Mouse (Mus musculus) liver, embryonic 12.5 days (tissue): Measurements from ENCODE around the gene Gpr55. TPM values are rescaled to one million over a fixed set of nuclear protein-coding genes. Genes with fewer than 3 reads are reported as not detected.

Experiments
- ATAC-seq: fragments of 200-750 bp; cut with Nextera tagmentation; 2 replicates; pipeline ENCODE4 v1.8.0; 2017; ENCODE audit warnings: moderate number of reproducible peaks, mild to moderate bottlenecking, moderate library complexity
- H3K27ac ChIP-seq: fragments of 300-500 bp; sonication (generic); 2 replicates; pipeline ENCODE4 v1.5.1; 2016; ENCODE audit warnings: mild to moderate bottlenecking
- H3K27me3 ChIP-seq: fragments of 300-500 bp; sonication (generic); replicated peaks from 2 replicates; pipeline ENCODE4 v1.6.1; 2016; ENCODE audit warnings: mild to moderate bottlenecking, moderate library complexity
- H3K36me3 ChIP-seq: fragments of 300-500 bp; sonication (generic); 2 replicates; pipeline ENCODE4 v1.6.1; 2016; ENCODE audit warnings: mild to moderate bottlenecking, moderate library complexity
- H3K4me1 ChIP-seq: fragments of 300-500 bp; sonication (generic); 2 replicates; pipeline ENCODE4 v1.6.1; 2016
- H3K4me2 ChIP-seq: fragments of 300-500 bp; sonication (generic); 2 replicates; pipeline ENCODE4 v1.6.1; 2016; ENCODE audit warnings: mild to moderate bottlenecking, moderate library complexity
- H3K4me3 ChIP-seq: fragments of 300-500 bp; sonication (generic); 2 replicates; pipeline ENCODE4 v1.5.1; 2016; ENCODE audit warnings: mild to moderate bottlenecking, moderate library complexity
- H3K9ac ChIP-seq: fragments of 300-500 bp; sonication (generic); 2 replicates; pipeline ENCODE4 v1.6.1; 2016; ENCODE audit warnings: mild to moderate bottlenecking, moderate library complexity
- H3K9me3 ChIP-seq: fragments of 300-500 bp; sonication (generic); replicated peaks from 2 replicates; pipeline ENCODE4 v1.6.1; 2016; ENCODE audit warnings: mild to moderate bottlenecking, moderate library complexity
- WGBS: fragments of 180-500 bp; shearing (Covaris S2); methylation state at CpG from one replicate; pipeline ENCODE4 v1.1.7; 2016; ENCODE audit not compliant: insufficient replicate concordance; 5-methylcytosine and 5-hydroxymethylcytosine counted together
- polyA plus RNA-seq: library from polyadenylated mRNA; unstranded; fragments of >200 nt; fragmentation: Nextera tagmentation; extraction: Ambion mirVana; gene quantifications from 2 replicates; pipeline ENCODE4 v1.2.1, GENCODE M21; 2016

Gene Gpr55
- polyA plus RNA-seq, 1 experiment from 2014 or later = not detected

DNA sequence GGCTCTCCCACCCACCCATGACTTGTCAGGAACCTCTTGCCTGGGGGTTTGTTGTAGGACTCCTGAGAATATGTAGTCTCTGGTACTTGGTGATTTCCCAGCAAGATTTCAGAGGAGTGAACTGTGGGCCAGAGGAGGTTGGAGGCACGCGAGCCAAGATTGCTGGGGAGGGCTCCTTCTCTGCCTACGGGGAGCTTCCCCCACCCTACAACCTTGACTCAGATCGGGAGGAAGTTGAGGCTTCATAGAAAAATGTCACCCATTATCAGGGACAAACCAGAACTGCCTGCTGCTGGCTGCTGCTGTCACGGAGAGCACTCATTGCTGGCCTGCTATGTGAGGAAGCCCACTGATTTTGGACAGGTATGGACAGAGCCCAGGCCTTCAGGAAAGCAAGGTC, 3.5 kb downstream of the Gpr55 start:
- no peak overlapping the region for H3K9ac ChIP-seq
- H3K4me3 ChIP-seq = no peak overlapping the region
- H3K36me3 ChIP-seq = no peaks in the 10 kb centered on the region
- WGBS = 15% methylated on average over 5 of the region's 5 CpGs
- H3K27ac ChIP-seq = no peak overlapping the region
- H3K4me2 ChIP-seq = no peak overlapping the region
- peaks cover 26% of the 10 kb centered on the region; the same call in 1 of the 2 replicates for H3K4me1 ChIP-seq
- H3K27me3 ChIP-seq = no peaks in the 10 kb centered on the region
- no peak for ATAC-seq
- no peaks in the 10 kb centered on the region for H3K9me3 ChIP-seq

- H3K9ac ChIP-seq = no peak overlapping the region
- no peaks in the 10 kb centered on the region for H3K27me3 ChIP-seq
- 54% methylated on average over 3 of the region's 3 CpGs for WGBS
- no peak overlapping the region for H3K27ac ChIP-seq
- H3K36me3 ChIP-seq = no peaks in the 10 kb centered on the region
- no peak for ATAC-seq
- H3K4me3 ChIP-seq = no peak overlapping the region
- no peak overlapping the region for H3K4me2 ChIP-seq
- 0 out of 2 replicates have a peak, but pooled peaks cover 17% of the 10 kb centered on the region for H3K4me1 ChIP-seq
- no peaks in the 10 kb centered on the region for H3K9me3 ChIP-seq
Observed at GRCm38 (mm10) chr1:85955150-85955549, 5.7 kb downstream of the Gpr55 start.

- WGBS = 51% methylated on average over 2 of the region's 2 CpGs
- no peak for ATAC-seq
- H3K9me3 ChIP-seq = no peaks in the 10 kb centered on the region; the same call in 1 of the 2 replicates
Observed at GRCm38 (mm10) chr1:85949085-85949684, 11.6 kb downstream of the Gpr55 start.

DNA sequence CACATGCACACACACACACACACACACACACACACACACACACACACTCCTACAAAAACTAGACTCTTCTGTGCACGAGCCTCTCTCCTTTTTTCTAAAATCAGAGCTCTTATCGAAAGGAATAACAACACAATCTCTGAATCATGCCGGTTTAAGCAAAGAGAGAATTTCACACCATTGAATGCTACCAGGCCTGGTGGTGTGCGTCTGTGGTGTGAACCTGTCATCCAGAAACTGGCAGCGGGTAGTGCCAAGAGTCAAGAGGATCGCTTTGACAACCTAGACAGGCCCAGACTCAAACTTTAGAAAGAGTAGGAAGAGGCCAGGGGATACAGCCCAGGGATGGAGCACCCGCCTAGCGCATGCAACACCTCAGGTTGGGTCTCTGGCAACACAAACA, 18.5 kb downstream of the Gpr55 start:
- H3K4me1 ChIP-seq = no peaks in the 10 kb centered on the region
- no peaks in the 10 kb centered on the region; the same call in 1 of the 2 replicates for H3K9me3 ChIP-seq
- no peak overlapping the region for H3K4me3 ChIP-seq
- no peak for ATAC-seq
- WGBS = 63% methylated on average over 8 of the region's 8 CpGs
- H3K27ac ChIP-seq = no peak overlapping the region
- no peaks in the 10 kb centered on the region for H3K27me3 ChIP-seq
- H3K4me2 ChIP-seq = no peak overlapping the region
- no peak overlapping the region for H3K9ac ChIP-seq
- no peaks in the 10 kb centered on the region for H3K36me3 ChIP-seq

More at GRCm38 (mm10) chr1:85949085-85949684, 11.6 kb downstream of the Gpr55 start:
- Histone ChIP-seq H3K36me3 (no peaks in the 10 kb centered on the region), H3K27me3 (no peaks in the 10 kb centered on the region), H3K27ac (no peak overlapping the region), H3K4me2 (no peak overlapping the region), H3K9ac (no peak overlapping the region), H3K4me1 (no peaks in the 10 kb centered on the region), H3K4me3 (no peak overlapping the region)

DNA sequence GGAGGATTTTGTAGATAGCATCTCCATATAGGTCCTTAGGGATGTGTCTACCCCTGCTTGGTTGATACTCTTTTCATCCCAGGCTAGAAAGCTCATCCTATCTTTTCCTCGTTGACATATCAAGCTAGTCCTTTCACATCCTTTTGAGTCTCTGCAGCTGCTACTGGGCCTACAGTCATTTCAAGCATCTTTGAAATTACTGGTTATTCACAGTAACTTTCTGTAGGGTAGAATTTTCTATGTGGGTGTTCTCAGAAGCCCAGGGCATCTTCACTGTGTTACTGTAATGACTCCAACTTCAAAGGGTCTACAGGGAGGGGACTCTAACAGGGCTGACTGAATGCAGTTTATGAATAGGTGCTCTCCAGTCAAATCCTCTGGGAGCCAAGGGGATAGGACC, 23.5 kb downstream of the Gpr55 start:
- WGBS = 51% methylated on average over 1 of the region's 1 CpGs
- no peak overlapping the region for H3K4me2 ChIP-seq
- no peak overlapping the region for H3K4me3 ChIP-seq
- no peak for ATAC-seq
- H3K4me1 ChIP-seq = peaks cover 7% of the 10 kb centered on the region; the same call in 1 of the 2 replicates
- H3K36me3 ChIP-seq = no peaks in the 10 kb centered on the region
- no peak overlapping the region for H3K9ac ChIP-seq
- H3K27ac ChIP-seq = no peak overlapping the region
- H3K9me3 ChIP-seq = no peaks in the 10 kb centered on the region
- peaks cover 2% of the 10 kb centered on the region for H3K27me3 ChIP-seq

GRCm38 (mm10) chr1:85936265-85936664, 24.5 kb downstream of the Gpr55 start:
- H3K4me2 ChIP-seq = no peak overlapping the region
- H3K4me3 ChIP-seq = no peak overlapping the region
- H3K4me1 ChIP-seq = peaks cover 7% of the 10 kb centered on the region; the same call in 1 of the 2 replicates
- 73% methylated on average over 6 of the region's 6 CpGs for WGBS
- H3K9me3 ChIP-seq = no peaks in the 10 kb centered on the region
- ATAC-seq = no peak
- no peak overlapping the region for H3K9ac ChIP-seq
- H3K27ac ChIP-seq = no peak overlapping the region
- no peaks in the 10 kb centered on the region for H3K36me3 ChIP-seq
- peaks cover 2% of the 10 kb centered on the region for H3K27me3 ChIP-seq

DNA sequence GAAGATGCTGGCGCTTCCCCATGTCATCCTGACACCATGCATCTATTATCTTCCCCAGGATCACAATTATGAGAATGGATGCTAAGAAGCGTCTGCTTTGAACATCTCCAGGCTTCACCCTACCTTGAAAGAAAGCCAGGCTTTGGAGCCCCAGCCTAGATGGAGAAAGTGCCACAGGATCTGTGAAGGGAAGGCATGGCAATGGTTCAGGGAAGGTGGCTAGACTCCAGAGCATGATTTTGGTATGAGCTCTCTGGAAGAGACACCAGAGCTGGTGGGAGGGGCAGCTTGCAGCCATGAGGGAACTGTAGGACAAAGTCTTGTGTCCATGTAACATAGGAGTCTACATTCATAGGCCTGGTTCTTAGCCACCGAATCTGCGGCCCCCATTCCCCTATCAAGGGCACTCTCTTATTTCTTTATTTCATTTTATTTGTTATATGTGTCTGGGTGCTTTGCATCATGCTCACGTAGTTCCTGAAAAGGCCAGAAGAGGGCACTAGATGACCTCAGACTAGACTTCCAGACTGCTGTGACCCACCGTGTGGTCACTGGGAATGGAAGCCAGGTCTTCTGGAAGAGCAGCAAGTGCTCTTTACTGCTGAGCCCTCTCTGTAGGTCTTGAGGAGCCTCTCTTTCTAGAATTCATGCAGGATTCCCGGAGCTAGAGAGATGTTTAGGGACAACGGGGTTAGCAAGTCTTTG, 25.5 kb downstream of the Gpr55 start:
- H3K4me1 ChIP-seq = peaks cover 7% of the 10 kb centered on the region; the same call in 1 of the 2 replicates
- H3K36me3 ChIP-seq = no peaks in the 10 kb centered on the region
- H3K9ac ChIP-seq = no peak overlapping the region
- H3K4me3 ChIP-seq = no peak overlapping the region
- H3K9me3 ChIP-seq = no peaks in the 10 kb centered on the region
- H3K27me3 ChIP-seq = peaks cover 2% of the 10 kb centered on the region
- H3K27ac ChIP-seq = no peak overlapping the region
- no peak for ATAC-seq
- 27% methylated on average over 8 of the region's 8 CpGs for WGBS
- no peak overlapping the region for H3K4me2 ChIP-seq

DNA sequence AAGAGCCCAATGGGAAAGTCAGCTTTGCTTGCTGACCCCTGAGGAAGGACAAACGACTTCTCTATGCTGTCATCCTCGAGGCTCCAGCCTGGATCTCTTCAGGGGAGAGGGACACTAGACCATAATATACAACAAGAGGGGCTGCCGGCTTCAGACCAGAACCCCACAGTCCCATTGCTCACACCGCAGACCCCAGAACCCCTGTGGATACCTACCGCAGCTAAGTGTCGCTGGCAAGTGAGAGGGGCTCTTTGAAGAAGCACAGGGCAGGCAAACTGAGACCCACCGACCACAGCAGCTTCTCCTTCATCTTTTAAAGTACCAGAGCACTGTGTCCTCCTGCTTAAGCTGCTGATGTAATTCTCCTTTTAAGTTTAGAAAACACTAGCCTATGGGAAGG, 26.2 kb downstream of the Gpr55 start:
- no peak overlapping the region for H3K4me2 ChIP-seq
- H3K4me3 ChIP-seq = no peak overlapping the region
- H3K27me3 ChIP-seq = peaks cover 2% of the 10 kb centered on the region
- H3K36me3 ChIP-seq = no peaks in the 10 kb centered on the region
- no peaks in the 10 kb centered on the region for H3K9me3 ChIP-seq
- 18% methylated on average over 7 of the region's 7 CpGs for WGBS
- ATAC-seq = no peak
- no peak overlapping the region for H3K9ac ChIP-seq
- H3K4me1 ChIP-seq = peaks cover 7% of the 10 kb centered on the region; the same call in 1 of the 2 replicates
- no peak overlapping the region for H3K27ac ChIP-seq

GRCm38 (mm10) chr1:85933631-85934465, 27.0 kb downstream of the Gpr55 start:
- peaks cover 7% of the 10 kb centered on the region; the same call in 1 of the 2 replicates for H3K4me1 ChIP-seq
- 14% methylated on average over 11 of the region's 11 CpGs for WGBS
- H3K4me3 ChIP-seq = no peak overlapping the region
- ATAC-seq = peak; percentile 33; the same call in 1 of the 2 replicates
- H3K4me2 ChIP-seq = 0 out of 2 replicates have a peak overlapping the region, but pooled peaks have one; percentile 23
- H3K9ac ChIP-seq = no peak overlapping the region
- no peaks in the 10 kb centered on the region for H3K36me3 ChIP-seq
- H3K27ac ChIP-seq = peak overlapping the region; percentile 61; the same call in 1 of the 2 replicates
- no peaks in the 10 kb centered on the region for H3K9me3 ChIP-seq
- H3K27me3 ChIP-seq = peaks cover 2% of the 10 kb centered on the region

DNA sequence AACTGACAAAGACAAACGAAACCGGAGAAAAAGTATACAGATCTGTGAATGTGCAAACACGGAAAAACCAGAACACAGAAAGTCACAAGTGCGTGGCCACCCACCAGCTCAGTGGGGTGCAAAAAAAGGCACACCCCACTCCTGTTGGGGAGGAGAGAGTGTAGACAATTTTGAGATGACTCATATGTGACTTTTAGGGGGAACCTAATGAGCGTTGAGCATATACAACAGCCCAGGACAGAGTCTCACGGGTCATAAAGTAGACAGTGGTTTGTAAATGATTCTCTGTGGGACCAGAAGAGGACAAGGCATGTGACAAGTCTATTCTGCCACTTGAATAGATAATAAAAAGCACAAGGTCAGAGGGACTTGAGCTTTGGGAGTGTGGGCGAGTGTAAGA, 27.6 kb downstream of the Gpr55 start:
- H3K9me3 ChIP-seq = no peaks in the 10 kb centered on the region
- H3K36me3 ChIP-seq = no peaks in the 10 kb centered on the region
- H3K27me3 ChIP-seq = peaks cover 2% of the 10 kb centered on the region
- H3K4me3 ChIP-seq = no peak overlapping the region
- peak overlapping the region; percentile 23; the same call in 1 of the 2 replicates for H3K4me2 ChIP-seq
- WGBS = 38% methylated on average over 7 of the region's 7 CpGs
- peak; percentile 38; the same call in 1 of the 2 replicates for ATAC-seq
- H3K9ac ChIP-seq = no peak overlapping the region
- peaks cover 7% of the 10 kb centered on the region; the same call in 1 of the 2 replicates for H3K4me1 ChIP-seq
- H3K27ac ChIP-seq = peak overlapping the region; percentile 61; the same call in 1 of the 2 replicates

GRCm38 (mm10) chr1:85931170-85931569, 29.6 kb downstream of the Gpr55 start:
- Histone ChIP-seq H3K27ac (no peak overlapping the region), H3K4me1 (peaks cover 7% of the 10 kb centered on the region; the same call in 1 of the 2 replicates), H3K9ac (no peak overlapping the region), H3K27me3 (peaks cover 2% of the 10 kb centered on the region), H3K4me3 (no peak overlapping the region), H3K9me3 (no peaks in the 10 kb centered on the region), H3K36me3 (no peaks in the 10 kb centered on the region), H3K4me2 (no peak overlapping the region)
- 55% methylated on average over 5 of the region's 5 CpGs for WGBS
- no peak for ATAC-seq
